Mouse (Mus musculus) heart, adult 11 months (tissue): ENCODE results near the gene Tdrd1.

Source experiments
- DNase-seq: peaks from one replicate; pipeline ENCODE4 v3.0.0; 2022

The Tdrd1 gene

DNA sequence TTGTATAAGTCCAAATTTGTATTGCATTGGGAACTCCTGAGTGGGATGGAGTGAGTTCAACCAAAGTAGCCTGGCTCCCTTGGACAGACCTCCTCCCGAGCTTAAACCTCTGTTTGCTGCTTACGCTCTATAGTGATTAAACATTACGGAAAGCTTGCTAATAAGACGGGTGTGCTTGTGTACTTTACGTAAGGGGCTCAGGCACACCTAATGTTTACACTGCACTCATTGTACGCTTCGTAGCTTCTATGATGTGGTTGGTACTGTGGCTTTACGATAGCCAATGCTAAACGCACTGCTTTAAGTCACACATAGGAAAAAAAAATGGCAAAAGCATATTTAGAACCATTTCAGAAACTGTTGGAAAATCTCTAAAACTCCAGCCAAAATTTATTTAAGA is 3.3 kb downstream of the Tdrd1 start:
- DNase-seq: peak; percentile 55

DNA sequence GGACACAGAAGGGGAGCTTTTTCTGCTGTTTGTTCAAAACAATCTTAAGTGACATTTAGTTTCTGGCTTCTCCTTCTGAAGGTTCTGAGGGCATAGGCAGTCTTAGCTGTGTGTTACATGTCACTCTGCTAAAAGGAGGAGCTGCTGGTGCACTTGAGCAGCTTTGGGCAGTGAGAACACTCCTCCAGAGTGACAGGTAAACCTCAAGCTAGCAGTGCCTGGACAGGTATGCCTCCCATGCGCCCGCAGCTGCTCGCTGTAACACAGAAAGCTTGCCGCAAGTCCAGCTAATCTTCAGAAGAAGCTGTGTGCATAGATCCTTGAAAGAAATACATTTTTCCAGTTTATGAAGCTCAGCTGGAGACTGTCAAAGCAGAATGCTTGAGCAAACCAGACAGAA is 4.2 kb downstream of the Tdrd1 start:
- DNase-seq: peak; percentile 70

DNA sequence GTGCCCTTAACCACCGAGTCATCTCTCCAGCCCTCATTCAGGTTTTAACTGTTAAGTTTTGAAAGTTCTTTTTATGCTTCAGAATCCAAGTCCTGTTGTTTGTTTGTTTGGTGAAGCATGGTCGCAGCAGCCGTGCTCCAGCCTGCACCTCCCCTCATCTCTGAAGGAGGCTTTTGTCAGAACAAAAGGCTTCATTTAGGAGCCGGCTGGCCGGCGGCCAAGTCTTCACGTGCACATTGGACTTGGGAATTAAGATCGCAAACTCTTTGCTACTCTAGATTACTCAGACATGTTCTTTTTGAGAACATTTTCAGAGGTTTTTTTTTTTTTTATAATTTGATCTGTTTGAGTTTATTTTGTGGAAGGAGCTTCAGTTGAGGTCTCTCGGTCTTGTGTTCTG is 9.3 kb downstream of the Tdrd1 start:
- peak; percentile 45 for DNase-seq

DNA sequence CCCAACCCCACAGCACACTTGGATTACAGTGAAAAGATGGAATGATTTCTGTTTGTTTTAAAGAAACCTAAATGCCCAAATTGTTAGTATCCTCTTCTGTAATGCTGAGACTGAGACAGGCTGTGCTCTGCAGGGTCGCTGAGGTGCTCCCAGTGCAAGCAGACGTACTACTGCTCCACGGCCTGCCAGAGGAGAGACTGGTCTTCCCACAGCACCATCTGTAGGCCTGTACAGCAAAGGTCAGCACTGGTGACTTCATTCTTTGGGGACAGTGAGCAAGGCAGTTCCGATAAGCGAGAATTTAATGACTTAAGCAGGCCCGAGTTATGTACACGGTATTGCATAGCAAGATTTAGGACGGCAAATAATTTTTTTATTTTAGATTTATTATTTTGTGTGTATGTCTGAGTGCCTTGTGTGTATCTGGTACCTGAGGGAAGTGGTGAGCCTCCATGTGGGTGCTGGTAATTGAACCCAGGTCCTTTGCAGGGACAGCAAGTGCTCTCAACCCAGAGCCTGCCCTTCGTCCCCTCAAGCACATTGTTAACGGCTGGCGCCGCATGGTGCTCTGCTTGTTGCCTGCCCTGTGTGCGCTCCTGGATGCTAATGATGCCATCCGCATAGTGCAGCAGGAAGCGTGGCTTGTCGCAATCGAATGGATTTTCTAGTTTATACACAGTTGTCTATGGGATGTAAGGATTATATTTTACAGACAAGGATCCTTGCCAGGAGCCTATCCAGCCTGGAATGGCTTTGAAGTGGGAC is 13.1 kb downstream of the Tdrd1 start:
- peak; percentile 94 for DNase-seq

DNA sequence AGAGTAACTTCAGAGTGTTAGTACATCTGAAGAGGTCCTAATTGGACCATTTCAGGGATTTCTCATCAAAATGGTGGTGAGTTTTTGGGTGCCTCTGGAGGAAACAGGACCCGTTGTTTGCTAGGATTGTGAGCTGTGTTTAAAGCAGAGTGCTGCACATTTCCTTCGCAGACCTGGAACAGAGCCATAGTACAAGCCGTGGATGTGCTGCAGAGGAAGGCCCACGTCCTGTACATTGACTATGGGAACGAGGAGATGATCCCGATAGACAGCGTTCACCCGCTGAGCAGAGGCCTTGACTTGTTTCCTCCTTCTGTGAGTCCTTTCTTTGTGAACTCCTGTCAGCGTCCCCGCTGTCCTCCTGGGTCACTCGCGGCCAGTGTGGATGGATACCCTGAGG is 17.0 kb downstream of the Tdrd1 start:
- DNase-seq: no peak

DNA sequence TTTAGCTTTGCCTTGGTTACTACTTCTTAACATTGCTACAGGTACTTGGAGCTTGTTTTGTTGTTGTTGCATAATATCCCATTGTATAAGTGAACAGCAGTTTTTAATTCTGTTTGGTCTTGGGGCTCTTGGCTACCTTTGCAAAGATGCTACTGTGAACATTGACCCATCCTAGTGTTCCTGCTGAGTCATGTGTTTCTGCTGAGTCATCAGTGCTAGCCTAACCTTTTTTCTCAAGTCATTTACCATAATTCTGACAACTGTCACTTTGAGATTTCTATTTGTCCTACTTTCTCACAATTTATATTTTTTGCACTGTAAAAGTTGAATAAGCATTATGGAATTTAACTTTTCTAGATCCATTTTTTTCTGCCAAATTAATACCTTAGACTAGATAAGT is 26.6 kb downstream of the Tdrd1 start:
- no peak for DNase-seq

DNA sequence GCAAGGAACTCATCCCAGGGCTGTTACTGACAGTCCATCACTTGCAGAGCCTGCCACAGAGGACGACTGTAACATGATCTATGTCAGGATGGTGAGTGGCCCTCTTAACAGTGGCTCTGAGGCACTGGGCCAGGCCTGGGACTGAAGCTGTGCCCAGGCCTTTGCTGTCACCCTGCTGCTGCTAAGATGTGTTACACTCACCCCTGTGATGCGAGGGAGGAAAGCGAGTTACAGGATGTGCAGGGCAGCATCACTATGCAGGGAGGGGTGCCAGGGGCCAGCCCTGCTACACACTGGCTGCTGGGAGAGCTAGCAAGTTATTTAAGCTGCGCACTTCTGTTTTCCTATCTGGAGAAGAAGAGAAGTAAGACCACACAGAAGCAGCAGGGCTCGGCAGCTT is 30.4 kb downstream of the Tdrd1 start:
- DNase-seq: no peak

DNA sequence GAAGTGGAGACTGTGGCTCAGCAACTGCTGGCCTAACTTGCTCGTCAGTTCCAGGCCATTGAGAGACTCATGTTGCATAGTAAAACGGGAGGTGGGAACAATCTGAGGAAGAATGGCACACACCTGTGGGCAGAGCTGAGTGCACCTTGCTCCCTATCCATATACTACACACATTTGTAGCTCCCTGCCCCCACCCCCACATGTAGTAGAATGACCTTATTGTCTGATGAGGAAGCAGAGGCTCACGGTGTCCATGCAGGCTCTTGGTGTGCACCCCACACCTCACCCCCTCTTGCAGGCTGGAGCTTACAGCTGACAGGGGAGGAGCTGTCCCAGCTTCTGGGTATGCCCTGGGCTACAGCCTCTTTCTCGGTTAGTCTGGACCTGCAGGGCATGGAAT is 41.7 kb downstream of the Tdrd1 start:
- no peak for DNase-seq

DNA sequence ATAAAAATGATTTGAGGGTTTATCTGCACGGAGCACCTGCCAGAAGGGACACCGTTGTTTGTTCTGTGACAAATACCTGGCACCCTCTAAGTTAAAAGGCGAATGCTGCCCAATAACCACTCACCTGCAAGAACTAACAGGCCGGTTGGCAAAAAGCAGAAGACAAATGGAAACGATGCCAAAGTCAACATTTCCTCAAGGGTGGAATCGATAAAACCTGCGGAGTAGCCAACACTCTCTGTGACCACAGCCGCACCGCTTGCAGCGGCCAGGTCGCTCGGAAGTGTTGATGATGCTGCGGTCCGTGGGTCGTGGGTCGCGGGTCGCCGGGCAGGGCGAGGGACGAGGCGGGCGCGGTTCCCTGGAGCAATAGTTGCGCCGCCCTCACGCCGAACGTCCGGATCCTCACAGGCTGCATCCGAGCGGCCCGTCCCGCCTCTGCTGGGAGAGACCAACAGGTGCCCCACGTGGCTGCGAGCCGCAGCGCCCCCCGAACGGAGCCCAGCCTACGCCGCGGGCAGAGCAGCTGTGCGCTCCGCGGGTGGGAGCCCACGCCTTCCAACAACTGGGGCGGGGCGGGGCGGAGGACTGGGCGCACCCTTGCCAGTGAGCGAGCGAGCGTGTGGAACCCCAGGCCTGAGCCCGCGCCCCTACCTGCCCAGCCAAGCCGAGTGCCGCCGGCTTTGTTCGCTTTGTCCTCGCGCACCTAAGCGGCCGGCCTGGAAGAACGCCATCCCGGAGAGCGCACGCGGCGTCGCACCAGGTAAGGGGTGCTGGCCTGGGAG is 48.0 kb downstream of the Tdrd1 start, which contains the start of gene Vwa2:
TSS of gene Vwa2 (plus strand) at position 434 of the 785 bp plus-strand sequence.
- no peak for DNase-seq

DNA sequence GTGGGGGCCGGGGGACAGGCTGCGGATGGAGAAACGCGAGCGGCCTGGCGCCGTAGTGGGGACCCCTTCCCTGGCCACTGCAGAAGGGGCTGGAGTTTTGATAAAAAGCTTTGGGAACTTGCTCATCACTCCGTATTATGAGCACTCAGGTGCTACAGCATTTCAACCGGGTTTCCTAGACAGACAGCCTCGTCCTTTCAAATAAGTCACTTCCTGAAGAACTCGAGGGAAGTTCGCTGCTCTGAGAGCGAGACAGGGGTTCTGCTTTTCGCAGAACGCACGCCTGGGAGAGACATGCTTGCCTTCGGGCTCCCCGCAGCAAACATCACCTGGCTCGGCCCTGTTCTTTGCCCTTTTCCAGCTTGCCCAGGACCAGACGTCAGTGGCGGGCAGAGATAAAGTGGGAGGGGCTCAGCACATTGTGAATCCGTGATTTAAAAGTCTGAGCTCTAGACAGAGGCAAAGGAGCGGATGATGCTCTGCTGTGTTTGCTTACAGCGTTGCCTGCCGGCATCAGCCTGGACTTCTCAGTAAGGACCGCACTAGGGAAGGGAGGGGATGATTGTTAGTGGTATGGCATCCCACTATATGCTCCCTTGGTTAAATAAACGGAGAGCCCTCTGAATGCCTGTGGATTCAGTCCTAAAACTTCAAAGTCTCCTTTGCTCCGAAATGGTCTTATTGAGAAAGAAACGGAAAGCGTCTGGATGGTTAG is 48.7 kb downstream of the Tdrd1 start:
- no peak for DNase-seq

DNA sequence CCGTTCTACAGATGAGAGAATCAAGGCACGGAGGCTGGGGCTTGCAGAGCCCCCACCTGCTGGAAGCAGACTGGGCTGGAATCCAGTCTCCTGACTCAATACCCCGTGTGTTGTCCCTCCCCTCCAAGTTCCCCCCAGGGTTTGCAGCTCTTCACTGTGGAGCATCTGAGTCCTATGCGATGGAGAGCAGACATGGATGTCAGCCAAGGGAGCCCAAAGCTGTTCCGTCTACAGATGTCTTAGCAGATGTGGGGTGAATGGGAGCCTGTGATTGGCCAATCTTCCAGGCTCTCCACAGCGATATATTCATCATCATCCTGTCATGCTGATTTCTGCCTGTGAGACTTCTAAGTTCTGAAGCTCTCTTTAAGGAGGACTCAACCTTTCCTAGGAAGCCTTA is 51.4 kb downstream of the Tdrd1 start:
- no peak for DNase-seq

DNA sequence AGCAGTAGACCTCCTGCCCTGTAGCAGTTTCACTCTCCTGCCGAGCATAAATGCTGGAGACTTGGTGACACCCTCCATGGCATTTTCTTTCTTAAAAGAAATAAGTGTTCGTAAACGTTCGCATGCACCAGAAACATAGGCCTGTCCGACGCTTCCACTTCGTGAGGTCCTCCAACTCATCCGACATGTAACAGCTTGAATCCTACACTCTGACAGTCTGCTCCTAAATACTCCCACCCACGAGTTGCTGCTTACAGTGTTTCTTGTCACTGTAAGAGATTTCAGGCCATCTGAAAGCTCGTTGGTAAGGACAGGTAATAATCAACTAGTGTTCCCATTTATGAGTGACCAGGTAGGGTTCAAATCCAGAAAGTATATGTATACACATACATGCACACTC is 61.9 kb downstream of the Tdrd1 start:
- no peak for DNase-seq

DNA sequence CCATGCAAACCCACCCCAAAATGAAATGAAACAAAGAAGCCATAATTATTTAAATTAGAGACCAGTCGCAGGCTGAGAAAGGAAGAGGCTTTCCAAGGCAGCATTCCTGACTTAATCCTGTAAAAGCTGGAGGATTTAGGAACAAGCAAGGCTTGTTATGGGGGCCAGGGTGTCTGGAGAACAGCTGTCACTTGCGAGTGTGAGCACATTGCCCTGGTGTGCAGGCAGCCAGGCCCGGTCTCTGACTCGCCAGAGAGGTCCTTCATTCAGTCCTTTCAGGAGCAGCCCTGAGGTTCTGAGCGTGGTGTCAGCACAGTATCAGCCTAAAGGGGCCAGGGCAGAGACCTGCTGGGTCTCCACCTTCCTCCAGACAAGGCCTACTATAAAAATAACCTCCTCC is 62.6 kb downstream of the Tdrd1 start:
- DNase-seq: no peak

DNA sequence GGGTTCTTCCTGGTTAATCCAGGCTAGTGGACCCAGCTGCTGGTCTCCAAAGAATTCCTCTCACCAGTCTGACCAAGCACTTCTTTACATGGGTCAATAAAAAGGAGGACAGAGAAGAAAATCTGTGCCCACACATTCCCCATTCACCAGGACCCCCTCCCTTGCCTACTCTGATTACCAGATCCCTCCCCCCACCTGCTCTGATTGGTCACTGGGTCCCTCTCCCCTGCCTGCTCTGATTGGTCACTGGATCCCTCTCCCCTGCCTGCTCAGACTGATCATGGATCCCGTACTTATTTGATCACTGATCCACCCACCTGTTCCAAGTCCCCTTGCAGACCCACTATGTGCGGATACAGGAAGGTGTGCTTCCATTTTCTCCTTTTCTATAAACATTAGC is 65.4 kb downstream of the Tdrd1 start:
- DNase-seq: no peak

DNA sequence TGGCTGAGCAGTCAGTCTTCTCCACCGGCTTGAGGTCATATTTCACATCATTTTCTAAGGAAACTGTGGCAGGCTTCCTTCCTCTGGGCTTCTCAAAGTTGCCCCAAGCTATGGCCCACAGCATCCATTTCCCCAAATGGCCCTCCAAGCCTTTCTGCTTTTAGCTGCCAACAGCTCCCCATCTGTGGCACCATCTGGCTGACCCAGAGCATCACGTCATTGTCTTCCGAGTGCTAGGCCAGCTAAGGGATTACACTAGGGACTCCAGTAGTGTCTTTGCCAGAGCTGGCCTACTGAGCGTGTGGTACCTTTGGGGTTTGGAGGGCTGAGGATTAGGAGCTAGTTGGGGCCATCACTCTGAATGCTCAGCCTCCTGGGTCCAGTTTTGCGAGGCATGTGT is 66.6 kb downstream of the Tdrd1 start:
- DNase-seq: no peak

DNA sequence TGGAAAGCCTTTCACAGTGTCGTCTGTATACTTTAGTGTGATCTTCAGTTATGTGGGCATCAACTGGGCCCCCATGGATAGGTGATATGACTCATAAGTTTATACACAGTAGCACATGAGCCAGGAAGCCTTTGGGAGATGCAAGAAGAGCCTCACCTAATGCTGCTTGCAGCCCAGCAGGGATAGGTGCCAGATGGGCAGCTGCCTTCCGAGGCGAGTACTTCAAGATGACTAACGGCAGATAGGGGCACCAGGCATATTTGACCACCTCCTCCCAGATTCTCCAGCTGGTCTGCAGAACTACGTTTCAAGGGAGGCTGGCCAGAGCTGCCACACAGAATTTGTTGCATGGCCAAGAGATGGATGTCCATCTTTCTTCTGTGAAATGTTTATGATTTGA is 67.3 kb downstream of the Tdrd1 start:
- DNase-seq: no peak

DNA sequence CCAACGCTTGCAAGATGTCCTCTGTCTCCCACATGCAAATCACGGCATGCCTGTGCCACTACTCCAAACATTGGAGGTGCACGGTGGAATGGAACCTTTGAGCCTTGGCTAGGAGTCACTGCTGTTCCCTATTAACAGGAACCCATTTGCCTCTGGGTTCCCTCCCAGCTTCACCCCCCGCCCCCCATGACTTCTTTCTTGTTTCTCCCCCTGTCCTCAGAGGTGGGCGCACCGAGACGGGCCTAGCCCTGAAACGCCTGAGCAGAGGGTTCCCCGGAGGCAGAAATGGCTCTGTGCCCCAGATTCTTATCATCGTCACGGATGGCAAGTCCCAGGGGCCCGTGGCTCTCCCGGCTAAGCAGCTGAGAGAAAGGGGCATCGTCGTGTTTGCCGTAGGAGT is 71.6 kb downstream of the Tdrd1 start:
- DNase-seq: no peak

DNA sequence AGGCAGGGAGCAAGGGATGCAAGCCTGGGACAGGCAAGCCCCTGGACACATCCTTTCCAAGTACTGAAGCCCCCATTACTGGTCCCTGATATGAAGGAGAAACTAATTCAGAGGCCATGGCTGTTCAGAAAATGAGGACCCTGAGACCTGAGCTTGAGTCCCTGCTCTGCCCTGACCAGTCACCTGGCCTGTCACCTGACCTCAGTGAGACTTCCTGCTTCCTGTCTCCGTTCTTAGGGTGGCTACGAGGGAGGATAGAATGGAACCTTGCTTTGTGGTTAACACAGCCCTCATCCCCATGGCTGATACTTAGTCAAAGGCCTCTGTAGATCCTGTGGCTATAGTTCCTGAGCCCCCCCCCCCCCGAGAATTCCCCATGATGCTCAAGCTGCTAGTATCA is 78.1 kb downstream of the Tdrd1 start:
- no peak for DNase-seq

DNA sequence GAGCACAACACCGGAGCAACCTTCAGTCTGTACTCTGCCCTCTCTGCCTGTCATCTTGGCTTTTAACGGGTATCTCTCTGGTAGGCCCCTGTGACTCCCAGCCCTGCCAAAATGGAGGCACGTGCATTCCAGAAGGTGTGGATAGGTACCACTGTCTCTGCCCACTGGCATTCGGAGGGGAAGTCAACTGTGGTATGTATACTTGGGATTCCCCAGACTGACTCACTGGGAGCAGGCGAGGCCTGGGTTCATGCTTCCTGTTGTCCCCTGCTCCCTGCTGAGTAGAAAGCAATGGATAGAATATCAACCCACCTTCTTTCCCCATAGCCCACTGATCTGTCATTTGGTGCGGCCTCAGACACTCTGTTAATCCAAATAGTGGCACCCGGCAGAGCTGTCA is 79.4 kb downstream of the Tdrd1 start:
- DNase-seq: no peak

DNA sequence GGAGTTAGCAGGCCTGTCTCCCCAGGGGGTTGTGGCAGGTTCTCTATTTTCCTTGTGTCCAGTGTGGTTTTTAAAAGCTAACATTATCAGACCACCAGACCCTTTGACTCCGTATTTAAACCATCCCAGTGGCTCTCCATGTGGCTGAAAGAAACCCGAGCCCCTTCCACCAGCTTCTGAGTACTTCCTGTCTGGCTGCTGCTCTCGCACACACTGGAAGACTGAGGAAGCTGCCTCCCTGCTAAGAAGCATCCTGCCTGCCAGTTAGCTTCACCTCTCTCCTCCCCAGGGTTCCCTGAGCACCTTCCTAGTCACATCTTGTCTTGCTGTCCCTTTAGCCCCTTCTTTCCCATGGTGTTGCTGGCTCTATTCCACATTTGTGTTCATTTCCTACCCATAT is 81.8 kb downstream of the Tdrd1 start:
- DNase-seq: no peak

DNA sequence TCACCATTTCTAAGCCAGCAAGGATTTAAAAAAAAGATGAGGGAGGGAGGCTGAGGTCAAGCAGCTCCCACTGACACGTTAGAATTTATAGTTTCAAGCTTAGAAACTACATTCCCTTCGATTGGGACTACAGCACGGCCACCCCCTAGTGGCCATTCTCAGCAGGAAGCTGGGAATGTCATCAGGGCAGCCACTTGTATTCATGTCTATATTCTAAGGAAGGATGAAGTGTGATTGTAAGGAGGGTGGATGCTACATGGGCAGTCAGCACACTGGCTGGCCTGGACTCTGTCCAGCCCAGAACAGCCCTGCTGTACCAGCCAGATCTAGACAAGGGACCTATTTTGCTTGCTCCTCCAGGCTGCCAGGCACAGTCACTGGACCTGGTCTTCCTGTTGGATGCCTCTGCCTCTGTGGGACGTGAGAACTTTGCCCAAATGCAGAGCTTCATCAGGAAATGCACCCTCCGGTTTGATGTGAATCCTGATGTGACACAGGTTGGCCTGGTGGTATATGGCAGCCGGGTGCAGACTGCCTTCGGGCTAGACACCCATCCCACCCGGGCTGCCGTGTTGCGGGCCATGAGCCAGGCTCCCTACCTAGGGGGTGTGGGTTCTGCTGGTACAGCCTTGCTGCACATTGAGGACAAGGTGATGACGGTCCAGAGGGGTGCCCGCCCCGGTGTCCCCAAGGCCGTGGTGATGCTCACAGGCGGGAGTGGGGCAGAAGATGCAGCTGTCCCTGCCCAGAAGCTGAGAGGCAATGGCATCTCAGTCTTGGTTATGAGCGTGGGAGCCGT is 82.7 kb downstream of the Tdrd1 start:
- DNase-seq: peak; percentile 91

DNA sequence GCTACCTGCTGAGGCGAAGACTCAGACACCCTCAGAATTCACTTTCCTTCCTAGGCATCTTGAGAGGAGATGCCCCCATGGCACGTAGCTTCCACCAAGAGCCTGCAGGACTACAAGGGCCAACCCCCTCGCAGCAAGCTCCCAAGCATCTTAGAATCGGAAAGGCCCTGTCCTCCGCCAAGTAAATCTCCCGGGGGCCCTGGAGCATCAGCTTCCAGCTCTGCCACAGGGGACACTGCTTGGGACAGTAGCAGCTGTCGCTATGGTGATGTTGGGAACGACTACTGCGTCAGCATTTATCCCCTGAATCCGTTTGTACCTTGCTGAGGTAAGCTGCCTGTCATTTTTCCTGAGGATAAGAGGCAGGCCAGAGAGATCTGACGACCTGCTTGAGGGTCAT is 84.6 kb downstream of the Tdrd1 start:
- DNase-seq: peak; percentile 95

DNA sequence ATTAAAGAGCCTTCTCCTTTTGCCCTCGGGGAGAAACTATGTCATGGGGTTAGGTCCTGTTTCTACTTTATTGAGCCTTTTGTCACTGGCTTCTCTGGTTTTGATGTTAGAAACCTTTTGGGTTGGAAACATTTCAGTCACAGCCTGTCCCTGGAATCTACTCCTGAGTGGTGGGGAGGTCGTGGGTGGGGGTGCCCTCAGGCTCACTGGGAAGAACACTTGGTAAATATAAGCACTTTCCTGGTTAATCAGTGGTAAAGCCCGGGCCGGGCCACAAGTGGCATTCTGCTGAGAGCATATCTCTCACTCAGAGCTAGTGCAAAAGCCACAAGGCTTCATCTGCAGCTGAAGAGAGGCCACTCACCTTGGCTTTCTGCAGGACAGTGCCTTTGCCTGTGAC is 87.8 kb downstream of the Tdrd1 start:
- DNase-seq: no peak
